Mouse (Mus musculus): Measurements from ENCODE around the gene F930015N05Rik.
A peak's percentile ranks its signal among the peaks of the same experiment; 100 is the strongest.

Gene F930015N05Rik

DNA sequence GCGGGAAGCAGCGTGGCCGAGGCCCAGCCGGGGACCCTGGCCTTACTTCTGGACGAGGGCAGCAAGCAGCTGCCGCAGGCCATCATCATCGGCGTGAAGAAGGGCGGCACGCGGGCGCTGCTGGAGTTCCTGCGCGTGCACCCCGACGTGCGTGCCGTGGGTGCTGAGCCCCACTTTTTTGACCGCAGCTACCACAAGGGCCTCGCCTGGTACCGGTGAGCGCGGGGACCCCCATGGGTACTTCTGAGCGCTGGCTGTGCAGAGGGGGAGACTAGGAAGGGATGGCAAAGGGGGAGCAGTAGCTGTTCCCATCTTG, at the start of gene F930015N05Rik:
F930015N05Rik (minus strand) TSS at position 242 of the 316 bp plus-strand sequence.
- no peak for DNase-seq (ENCODE audit: low read depth, low spot score)

DNA sequence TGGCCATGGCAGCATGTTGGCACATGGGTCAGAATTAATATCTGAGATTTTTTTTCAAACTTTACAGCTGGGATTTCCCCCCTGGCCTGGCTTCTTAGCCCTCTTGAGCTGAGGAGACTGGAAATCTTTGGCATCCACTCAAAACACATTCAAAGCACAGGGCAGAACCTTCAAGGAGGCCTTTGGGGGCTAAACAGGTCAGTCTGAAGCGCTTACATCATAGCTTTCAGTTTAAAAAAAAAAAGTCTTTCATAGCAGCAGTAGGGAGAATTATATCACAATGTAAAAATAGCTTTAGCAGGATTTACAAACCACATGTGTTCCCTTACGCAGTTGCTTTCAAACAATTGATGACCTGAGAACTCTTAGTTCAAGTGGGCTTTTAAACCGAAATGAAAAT, 45.0 kb upstream of the F930015N05Rik start:
- no peak for DNase-seq (ENCODE audit: low read depth, low spot score)

DNA sequence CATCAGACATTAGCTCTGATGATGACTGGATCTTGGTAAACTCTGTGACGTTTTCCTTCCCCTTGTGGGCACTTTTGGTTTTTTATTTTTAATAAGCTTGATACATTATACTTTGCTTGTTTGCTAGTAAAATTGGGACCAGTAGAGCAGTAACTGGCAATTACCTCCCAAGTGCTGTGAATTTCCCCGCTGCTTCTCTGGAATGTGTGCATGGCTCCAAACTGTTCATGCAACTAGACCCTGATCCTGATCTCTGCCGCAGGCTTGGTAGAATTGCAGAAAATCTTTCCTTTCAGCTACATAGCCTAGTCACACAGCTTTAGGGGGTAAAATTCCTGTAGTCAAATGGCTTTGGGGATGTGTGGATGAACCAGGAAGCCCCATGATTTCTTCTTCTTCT, 37.2 kb upstream of the F930015N05Rik start:
- no peak for DNase-seq (ENCODE audit: low read depth, low spot score)

DNA sequence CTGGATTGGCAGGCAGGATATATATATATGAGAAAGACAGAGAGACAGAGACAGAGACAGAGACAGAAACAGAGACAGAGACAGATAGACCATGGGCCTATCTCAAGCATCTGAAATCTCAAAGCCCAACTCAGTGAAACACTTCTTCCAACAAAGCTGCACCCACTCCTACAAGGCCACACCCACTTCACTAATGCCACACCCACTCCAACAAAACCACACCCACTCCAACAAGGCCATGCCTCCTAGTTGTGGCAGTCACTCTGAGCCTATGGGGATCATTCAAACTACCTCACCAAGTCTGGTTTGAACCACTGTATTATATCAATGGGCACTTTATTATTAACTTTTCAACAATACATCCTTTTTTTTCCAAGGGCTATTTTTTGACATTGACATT, 34.2 kb upstream of the F930015N05Rik start:
- DNase-seq (ENCODE audit: low read depth, low spot score) = no peak

DNA sequence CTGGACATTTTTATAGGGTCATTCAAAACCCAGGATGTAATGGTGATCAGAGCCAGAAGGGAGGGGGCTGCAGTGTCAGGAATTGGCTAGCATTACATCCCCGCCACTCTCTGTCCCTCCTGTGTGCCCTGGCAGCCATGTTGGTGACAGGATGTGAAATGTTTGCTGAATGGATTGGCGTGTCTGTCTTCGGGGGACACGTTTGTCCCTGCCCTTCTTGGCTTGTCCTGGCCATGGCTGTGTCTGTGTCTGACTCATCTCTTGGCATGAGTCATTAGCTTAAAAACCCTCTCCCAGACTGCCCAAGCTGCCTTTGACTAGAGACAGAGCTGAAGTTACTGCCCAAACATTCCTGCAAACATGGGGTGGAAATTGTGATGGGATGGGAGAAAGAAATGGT, 32.3 kb upstream of the F930015N05Rik start:
- DNase-seq (ENCODE audit: low read depth, low spot score) = no peak

DNA sequence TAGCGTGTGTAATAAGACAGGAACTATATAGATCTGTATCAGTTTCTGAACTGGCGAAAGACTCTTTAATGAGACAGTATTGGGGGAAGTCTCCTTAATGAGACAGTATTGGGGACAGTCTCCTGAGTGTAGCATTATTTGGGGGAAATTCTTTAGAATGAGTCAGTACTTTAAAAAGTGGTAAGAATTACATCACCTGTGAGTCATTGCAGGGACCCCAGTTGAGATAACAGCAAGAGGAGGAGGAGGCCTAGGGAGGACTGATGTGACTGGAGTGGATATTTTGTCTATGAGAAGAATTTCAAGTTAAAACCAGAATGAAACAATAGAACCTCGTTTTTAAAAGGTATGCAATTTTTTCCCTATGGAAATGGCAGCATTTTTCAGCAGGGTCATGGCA, 25.3 kb upstream of the F930015N05Rik start:
- no peak for DNase-seq (ENCODE audit: low read depth, low spot score)

DNA sequence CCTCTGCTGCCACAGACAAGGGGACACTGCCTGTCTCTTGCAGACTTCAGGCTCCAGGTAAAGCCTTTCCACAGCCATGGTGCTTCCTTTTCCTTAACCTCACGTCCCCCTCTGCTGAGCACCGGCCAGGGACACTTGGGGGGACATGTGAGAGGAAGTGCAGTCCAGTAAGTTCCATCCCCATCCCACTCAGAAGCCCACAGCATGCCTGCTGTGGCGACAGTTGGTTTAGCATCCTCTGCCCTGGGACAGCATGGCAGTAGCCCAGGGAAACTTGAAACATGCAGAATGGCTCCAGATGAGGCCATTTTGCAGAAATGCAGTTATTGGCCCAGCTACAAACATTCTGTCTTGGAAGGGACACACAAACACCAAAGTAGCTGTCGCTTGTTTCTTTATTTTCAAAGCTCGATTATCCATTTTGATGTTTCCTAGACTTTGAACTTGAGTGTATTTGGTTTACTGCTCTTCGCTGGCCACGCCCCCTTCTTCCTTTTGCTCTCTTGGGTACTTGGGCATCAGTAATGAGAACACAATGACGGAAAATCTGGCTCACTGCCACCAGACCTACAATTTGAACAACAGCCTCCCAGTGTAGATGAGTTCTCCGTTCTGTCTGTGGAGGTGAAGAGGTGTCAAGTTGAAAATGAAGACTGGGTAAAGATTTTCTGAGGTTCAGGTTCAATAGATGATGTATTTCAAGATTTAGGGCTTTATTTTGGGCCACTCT, 12.3 kb upstream of the F930015N05Rik start:
- no peak for DNase-seq (ENCODE audit: low read depth, low spot score)

DNA sequence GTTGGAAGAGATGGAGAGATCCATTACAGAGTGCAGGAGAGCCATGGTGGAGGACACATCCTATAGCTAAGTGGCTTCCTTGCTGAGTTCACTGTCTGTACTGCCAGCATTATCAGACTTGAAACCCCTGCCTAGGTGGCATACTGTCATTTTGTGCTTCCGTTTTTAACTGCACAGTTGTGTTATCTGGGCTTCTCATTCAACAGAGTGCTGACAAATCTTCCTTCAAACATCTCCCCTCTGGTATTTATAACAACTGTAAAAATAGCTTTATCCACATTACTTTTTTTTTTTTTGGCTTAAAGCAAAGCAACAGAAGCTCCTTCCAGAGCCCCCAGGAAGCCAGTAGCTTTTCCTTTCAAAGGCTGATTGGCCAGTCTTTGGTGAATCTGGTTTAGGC, 8.8 kb upstream of the F930015N05Rik start:
- DNase-seq (ENCODE audit: low read depth, low spot score) = no peak

DNA sequence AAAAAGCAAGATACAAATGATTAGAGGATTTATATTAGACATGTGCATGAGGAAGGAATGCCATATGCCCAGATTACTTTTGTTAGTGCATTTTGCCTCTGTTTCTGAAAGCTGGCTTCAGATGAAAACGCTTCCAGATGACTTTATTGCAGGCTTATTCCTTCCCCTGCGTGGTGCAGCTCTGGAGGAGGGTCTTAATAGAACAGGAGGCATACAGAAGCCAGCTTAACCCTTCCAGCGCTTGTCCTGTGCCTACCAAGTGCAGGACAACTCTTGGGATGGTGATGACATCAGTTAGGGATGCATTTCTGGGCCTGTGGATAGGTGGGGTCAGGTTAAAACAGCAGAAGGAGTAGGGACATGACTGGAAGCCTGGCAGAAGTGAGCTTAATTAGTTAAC, 6.2 kb upstream of the F930015N05Rik start:
- DNase-seq (ENCODE audit: low read depth, low spot score) = no peak

DNA sequence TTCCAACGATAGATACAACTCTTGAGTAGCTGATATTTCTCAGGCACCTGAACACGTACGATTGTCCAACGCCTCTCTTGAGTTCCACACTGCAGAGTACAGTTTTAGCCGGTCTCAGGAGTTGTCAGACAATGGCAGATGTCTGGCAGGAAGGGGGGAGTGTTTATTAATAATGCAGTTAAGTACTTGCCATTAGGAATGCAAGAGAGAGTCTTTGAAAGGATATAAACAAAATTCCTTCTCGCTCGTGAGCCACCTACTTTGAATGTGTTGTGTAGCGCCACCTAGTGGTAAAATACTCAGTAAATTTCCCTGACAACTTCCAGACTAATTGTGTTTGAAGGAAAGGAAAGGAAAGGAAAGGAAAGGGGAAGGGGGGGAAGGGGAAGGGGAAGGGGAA, 5.7 kb upstream of the F930015N05Rik start:
- peak; percentile 28 for DNase-seq (ENCODE audit: low read depth, low spot score)

DNA sequence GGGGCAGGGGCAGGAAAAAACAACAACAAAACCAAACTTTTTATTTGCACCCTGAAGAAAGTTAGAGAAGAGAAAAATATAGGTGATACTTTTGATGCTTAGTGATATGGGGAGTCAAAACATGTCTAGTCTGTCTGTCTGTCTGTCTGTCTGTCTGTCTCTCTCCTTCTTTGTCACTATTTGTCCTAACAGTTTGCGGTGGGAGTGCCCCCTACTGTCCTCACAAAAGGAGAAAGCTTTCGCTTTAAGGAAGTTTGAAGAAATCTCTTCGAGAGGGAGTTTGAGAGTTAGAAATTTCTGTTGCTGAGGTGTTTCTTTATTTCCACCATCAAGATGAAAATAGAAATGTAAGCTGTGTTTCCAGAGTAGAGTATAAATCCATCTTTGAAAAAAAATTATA, 2.5 kb upstream of the F930015N05Rik start:
- no peak for DNase-seq (ENCODE audit: low read depth, low spot score)

DNA sequence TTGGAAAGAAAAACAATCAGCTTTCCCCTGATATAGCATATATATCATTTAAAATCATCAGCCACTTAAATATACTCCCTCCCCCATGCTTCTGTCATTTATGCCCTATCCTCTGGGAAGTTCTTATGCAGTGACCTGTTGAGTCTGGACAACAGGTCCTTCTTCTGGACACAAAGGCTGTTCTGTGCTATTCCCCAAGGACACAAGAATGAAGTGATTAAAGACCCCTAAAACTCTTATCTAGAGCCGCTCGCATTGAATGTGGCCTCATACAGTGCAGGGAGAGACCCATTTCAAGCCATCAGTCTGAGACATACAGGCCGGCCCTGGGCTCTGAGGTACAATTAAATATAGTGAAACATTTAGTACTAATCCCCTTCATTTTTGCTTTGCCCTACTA, 1.3 kb upstream of the F930015N05Rik start:
- no peak for DNase-seq (ENCODE audit: low read depth, low spot score)

DNA sequence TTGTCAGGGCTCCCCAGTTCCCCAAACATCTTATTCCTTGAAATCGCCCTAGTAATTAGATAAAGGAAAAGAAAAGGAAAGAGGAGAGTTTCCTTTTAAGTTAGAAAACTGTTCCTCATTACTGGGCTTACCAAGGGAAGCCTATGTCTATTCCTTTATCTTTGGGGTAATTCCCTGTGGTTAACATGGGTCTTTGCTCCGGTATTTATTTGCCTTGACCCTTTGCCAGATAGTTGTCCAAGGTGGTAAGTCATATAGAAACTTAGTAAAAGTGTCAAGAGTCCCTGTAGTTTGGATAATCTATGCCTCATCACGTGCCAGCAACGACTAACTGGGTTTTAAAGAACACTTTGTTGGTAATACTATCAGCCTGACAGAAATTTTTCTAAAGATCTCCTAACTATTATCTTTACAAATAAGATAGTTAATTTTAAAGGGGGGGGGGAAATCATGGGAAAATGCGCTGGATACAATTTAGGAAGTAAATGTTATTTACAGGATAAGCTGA, 392 bp upstream of the F930015N05Rik start:
- DNase-seq (ENCODE audit: low read depth, low spot score) = no peak

DNA sequence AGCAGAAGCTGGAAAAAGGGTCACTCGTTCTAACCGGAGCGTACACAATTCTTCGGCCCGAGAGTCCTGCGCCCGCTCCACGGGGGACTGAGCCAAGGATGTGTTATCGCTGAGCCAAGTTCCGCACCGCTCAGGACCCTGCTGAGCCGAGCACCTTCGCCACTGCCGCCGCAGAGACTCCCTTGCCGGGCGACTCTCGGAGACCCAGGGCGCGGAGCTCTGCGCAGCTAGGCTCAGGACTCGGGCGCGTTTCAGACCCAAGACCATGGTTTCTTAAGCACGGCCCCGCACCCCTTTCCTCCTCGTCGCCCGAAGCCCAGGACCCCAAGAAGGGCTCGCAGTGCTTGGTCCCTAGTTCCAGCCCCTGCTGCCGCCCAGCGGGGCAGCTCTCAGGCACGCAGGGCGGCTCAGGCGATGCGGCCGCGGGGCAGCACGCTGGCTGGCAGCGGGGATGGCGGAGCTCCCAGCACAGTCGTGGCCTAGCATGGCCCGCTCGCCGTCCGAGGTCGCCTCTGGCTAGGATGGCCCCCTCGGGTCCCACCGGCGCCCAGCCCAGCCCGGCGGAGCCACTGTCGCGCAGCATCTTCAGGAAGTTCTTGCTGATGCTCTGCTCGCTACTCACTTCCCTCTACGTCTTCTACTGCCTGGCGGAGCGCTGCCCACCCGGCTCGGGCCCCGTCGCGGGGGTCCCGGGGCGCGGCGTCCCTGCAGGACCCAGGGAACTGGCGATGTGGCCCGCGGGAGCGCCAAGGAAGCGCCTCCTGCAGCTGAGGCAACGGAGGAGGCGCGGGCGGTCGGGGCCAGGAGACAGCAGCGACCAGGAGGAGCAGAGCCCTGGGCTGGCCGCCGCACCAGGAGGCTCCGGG, 674 bp downstream of the F930015N05Rik start:
- peak; percentile 38 for DNase-seq (ENCODE audit: low read depth, low spot score)

DNA sequence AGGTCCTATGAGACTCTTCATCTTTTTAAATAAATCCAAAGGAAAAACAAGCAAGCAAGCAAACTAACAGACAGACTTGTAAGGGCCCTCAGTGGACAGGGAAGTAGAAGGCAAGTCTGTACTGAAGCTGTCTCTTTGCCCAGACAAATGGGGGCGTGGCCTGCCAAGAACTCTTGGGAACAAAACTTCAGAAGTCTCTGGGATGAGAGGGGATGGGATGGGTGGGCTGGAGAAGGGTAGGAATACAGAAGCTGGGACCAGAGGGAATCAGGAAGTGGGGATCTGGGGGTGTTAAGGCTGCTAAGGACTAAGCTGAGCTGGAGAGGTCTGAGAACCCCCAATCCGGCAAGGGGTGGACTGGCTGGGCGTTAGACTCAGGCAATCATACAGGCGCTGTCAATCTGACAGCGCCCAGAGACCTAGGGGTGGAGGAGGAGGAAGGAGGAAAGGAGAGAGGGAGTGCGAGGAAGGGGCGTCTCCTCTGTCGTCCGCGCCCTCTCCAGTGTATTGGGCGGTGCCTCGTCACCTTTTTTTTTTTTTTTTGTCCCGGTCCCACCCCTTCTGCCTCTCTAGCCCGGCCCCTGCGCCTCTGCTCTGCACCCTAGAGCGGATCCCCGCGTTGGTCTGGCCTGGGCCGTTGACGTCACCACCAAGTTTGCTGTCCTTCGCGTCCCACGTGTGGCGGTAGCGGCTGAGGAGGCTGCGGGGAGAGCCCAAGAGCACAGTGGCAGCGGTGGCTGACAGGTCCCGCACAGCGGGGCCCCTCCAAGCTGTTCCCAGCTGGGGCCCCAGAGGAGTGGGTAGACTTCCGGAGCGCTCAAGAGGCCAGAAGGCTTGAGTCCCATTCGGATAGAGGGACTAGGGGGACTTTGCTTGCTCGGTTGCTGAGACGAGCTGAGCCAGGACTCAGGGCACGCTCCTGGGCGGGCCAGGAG, 1.6 kb downstream of the F930015N05Rik start, which contains the start of gene Hs3st3a1:
Hs3st3a1 (plus strand) TSS at position 722 of the 935 bp plus-strand sequence.
- peak; percentile 60 for DNase-seq (ENCODE audit: low read depth, low spot score)

DNA sequence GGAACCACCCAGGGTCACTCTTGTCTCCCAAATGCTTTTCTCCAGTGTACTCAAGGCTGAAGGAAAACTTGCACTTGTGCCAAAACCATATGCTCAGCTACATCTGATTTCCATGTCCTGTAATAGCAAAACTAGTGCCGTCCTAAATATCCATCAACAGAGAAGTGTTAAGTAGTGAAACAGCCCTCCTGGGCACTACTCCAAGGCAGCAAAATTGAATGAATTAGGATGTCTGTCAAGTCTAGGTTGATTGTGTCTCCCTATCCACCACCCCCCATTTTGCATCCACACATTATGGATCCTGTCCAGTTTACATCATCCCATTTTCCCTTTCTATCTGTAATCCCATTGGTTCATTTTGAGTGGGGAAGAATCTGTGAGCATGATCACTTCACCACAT, 17.5 kb downstream of the F930015N05Rik start:
- DNase-seq (ENCODE audit: low read depth, low spot score) = no peak

DNA sequence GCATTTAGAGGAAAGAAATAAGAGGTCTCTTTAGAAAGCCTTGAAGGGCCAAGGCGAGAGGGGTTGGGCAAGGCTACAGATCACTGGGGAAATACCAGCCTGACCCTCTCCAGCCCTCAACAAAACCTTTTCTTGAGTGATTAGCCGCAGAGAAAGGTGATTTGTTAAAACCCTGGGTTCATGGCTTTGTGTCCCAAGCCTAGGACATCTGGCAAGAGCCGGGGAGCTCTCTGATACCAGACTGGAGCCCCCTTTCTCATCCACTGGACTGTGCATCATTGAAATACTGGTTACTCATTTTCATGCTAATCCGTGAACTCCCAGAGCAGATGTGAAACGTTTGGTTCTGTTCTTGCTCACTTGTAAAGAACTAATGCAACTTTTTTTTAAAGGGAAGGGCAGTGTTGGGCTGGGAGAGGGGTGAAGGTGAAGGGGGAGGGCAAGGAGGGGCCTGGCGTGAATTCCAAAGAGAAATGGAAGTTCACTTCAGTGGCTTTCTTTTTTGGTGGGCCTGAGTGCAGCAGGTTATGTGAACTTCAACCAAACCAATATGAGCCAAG, 35.8 kb downstream of the F930015N05Rik start:
- DNase-seq (ENCODE audit: low read depth, low spot score) = no peak

DNA sequence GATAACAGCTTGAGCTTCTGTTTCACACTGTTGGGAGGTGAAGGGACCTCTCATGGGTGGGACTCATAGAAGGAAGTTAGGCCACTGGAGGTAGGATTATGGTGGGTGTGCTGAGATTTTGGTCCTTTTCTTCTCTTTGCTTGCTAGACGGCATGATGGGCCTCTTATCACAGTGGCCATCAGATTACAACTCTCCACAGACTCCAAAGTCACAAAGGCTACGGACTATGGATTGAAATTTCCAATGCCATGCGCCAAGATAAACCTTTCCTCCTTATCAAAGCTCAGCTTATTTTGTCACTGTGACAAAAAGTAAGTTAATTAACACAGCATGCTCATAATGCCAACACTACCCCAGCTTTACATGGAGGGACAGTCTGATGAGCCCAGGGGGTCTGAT, 38.8 kb downstream of the F930015N05Rik start:
- DNase-seq (ENCODE audit: low read depth, low spot score) = no peak

DNA sequence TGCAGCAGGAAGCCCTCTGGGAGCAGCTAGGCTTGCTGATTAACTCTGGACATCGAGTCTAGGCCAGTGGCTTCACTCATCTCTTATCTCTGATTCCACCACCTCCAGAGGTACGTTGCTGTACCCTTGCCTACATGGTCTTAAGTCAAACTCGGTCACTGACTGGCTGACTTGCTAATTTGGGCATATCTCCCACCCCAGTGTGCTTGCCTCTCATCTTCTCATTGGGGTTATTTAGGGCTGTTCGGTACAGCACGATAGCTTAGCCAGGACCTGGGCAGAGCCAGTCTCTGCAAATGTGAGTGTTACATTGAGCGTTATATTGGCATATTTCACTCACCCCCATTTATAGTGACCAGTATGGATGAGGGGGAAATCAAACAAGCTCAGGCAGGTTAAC, 39.5 kb downstream of the F930015N05Rik start:
- DNase-seq (ENCODE audit: low read depth, low spot score) = no peak

DNA sequence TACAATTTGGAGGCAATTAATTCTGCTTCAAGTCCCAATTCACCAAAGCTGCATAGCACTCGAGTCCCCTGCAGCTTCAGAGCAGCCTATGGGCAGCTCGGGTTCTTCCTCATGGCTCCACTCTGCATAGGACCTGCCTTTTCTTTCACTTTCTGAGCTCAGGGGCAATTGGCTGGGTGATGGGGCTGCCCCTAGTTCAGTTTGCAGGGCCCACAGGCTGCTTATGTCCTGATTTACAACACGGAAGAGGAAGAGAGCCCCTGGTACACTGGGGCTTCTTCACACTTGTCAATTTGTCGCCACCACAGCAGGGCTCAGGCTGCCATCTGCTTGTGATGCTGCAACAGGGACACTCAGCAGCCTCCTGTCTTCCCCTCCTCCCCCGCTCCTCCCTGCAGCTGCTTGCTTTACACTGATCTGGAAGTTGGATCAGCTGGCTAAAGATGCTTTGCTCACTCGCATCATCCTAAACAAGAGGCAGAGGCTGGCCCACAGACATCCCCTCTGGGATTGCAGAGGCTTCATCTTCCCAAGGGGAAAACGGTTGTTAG, 40.0 kb downstream of the F930015N05Rik start:
- no peak for DNase-seq (ENCODE audit: low read depth, low spot score)

DNA sequence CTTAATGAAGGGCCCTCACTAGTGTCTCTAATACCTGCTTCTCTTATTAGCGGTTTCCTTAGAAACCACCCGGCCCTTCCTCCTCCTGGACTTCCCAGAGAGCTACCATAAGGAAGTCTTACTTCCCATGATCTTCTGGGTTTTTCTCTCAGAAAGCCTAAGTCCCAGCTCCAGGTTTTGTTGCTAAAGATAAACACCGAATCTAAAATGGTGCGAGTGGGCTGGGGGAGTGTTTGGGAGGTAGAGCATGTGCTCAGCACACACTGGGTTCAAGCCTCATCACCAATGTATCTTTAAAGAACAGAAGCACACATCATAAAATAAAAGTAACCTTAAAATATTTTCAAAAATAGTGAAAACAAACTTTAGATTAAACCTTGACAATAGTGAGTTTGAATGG, 50.1 kb downstream of the F930015N05Rik start:
- DNase-seq (ENCODE audit: low read depth, low spot score) = no peak
